Mouse (Mus musculus): ENCODE data around the gene Ss18l1.

DNA sequence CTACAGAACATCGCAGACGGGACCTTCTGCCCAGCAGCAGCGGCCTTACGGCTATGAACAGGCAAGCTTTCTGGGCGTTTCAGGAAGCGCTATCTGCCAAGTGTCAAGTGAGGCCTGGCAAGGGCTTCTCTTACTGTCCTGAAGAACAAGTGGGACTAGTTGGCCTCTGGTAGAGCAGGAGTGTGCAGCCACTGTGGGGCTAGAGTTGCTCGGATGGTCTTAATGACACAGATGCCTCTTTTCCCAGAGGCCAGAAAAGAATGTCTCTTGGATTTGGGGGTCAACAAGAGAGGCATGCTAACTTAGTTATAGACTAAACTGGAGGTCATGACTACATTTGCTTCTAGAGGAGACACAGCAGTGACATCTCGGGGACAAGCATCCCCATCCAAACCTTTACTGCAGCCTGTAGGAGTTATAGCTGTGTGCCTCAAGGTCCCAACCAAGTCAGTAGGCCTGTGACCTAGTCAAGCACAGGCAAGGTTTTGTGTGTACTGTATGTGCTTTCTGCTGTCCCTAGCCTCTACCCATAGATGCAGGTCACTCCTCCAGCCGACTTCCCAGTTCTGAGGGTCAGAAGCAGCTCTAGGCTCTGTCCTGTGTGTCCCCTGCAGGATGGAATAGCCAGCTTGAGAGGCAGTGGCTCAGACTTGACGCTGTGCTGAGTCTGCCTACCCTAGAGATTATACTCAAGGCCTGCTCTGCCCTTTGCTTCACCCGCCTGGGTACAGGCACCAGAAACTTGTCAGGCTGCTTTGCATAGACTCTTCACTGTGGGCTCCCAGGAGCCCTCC is 21.2 kb downstream of the Ss18l1 start:
- TF ChIP-seq CTCF (IDR thresholded peaks at IDR 0.05; ENCODE audit: extremely low read depth, insufficient read depth, low read length), result no peak
- TF ChIP-seq POLR2A (IDR thresholded peaks at IDR 0.05; ENCODE audit: extremely low read depth, insufficient read depth, low read length), result no peak
